Mouse (Mus musculus): Measurements from ENCODE around the gene Trappc13. TPM values are rescaled to one million over a fixed set of nuclear protein-coding genes. Genes with fewer than 3 reads are reported as not detected.
"Not testable (repeated sequence)": the region's sequence is repeated elsewhere in the genome, so short reads cannot be mapped to it uniquely, and the experiment has no call there.

The Trappc13 gene
- total RNA-seq (2021) = 10 to 100 TPM; 34.3 to 38.1 TPM
- polyA plus RNA-seq (2012; rRNA removed) = 7.9 and 15.2 TPM in 2 replicates
- long read RNA-seq, partial matches to known transcripts = 1 of 32 reads
- long read RNA-seq, other reads (novel, unspliced or antisense) = 28 of 32 reads

DNA sequence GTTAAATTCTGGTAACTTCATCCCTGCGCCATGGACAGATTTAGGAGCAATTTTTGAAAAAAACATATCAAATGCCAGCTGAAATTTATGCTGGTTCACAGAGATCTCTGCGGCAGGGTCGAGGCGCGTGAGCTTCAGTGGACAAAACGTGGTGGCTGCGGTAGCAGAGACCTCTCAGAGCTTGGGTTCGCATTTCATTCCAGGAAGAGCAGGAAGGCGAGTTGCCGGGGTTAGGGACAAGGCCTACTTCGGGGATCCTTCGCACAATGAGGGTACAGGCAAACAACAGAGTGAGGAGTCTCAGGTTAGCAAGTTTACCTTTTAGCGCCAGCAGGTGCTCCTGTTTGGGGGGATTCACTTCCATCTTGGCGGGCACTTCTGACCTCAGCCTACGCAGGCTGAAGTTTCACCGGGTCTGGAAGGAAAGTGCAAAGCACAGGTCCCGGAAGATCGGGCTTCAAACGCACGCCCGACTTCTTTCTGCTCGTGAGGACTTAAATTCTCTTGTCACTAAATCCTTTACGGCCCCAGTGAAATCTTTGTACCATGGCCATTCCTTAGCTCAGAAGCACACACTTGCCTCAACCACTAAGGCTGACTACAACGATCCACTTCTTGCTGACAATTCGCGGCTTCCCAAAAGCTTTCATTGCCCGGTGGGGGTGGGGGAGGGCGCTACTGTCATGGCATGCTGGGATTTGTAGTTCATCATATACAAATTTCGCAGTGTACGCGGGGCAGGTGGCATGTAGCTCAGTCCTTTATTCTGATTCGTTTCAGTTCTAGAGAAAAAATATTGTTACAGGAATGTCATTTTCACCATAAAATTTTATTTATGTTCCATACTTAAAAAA is at the start of gene Trappc13:
Trappc13 (minus strand) TSS at position 674 of the 854 bp plus-strand sequence.
- Histone ChIP-seq H3K79me2 (replicated peaks; ENCODE audit: control insufficient read depth, insufficient read depth, low read length) (peaks cover 1% of the 10 kb centered on the region), H3K27me3 (ENCODE audit: control insufficient read depth, insufficient read depth, low read length) (no peaks in the 10 kb centered on the region), H3K27ac (peak within 1 kb of the TSS; percentile 94), H3K4me3 (peak within 1 kb of the TSS; percentile 82), H3K36me3 (ENCODE audit: control insufficient read depth, insufficient read depth, low read length) (peaks cover 10% of the 10 kb centered on the region), H3K9ac (ENCODE audit: low read depth, low read length) (peak within 1 kb of the TSS; percentile 91), H3K4me1 (ENCODE audit: control insufficient read depth, insufficient read depth, low read length) (peaks cover 4% of the 10 kb centered on the region)
- WGBS = under 1% methylated on average over 32 of the region's 32 CpGs
- DNase-seq = peak in 1 of 2 experiments; percentile 81
- TF ChIP-seq CTCF (IDR thresholded peaks at IDR 0.05) (no peak), POLR2A (IDR thresholded peaks at IDR 0.05; ENCODE audit: insufficient read depth, low read depth, low read length) (peak; percentile 63), EP300 (IDR thresholded peaks at IDR 0.05; ENCODE audit: insufficient read depth, low read depth, low read length) (0 out of 2 replicates have a peak, but pooled peaks have one; percentile 34)
- intact Hi-C loops (cut with DNase I) = loop anchor here (2.0 to 5.0 kb wide), 3 partner anchors 51 to 109 kb away; partner anchors contain the start of genes Adamts6, Cenpk, Nln and Ppwd1

DNA sequence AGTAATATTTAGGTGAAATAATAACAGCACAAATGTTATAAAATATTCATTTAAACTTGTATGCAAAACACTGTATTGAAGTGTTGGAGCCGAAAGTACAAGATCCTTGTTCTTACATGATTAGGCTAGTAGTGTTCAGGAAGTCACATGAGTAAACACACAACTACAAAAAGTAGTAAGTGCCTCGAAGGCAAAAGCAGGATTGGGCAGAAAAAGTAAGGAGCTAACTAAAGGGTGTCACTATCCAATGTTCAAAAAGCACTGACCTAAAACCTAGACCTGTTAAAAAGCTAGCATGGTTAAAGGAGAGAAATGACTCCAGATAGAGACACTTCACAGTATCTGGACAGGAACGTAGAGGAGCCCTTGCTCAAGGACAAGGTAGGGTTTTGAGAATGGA is 49.2 kb upstream of the Trappc13 start:
- Histone ChIP-seq H3K79me2 (replicated peaks; ENCODE audit: control insufficient read depth, insufficient read depth, low read length) (no peaks in the 10 kb centered on the region; the same call in 1 of the 2 replicates), H3K27ac (no peak overlapping the region), H3K4me1 (ENCODE audit: control insufficient read depth, insufficient read depth, low read length) (peaks cover 2% of the 10 kb centered on the region), H3K27me3 (ENCODE audit: control insufficient read depth, insufficient read depth, low read length) (no peaks in the 10 kb centered on the region), H3K9ac (ENCODE audit: low read depth, low read length) (no peak overlapping the region), H3K36me3 (ENCODE audit: control insufficient read depth, insufficient read depth, low read length) (peaks cover 6% of the 10 kb centered on the region), H3K4me3 (peak overlapping the region; percentile 84)
- no peak for DNase-seq
- 16% methylated on average over 3 of the region's 3 CpGs for WGBS
- no peak for TF ChIP-seq CTCF (IDR thresholded peaks at IDR 0.05)
- intact Hi-C loops (cut with DNase I) = no loop called here

DNA sequence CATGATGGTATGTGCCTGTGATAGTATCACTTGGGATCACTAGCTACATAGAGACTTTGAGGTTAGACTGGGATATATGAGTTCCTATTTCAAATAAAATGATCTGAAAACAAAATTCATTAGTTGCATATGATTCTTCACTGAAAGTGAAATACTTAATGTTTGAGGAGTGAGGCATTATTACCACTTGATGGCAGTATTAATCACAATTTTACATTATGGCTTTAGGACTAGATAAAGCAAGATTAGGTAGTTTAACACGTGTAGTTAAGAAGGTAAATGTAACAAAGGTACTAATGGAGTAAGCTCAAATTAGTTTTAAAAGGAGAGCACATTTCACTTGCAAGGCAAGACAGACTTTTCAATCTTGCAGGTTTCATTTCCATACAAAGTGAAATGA is 26.0 kb upstream of the Trappc13 start:
- Histone ChIP-seq H3K4me1 (ENCODE audit: control insufficient read depth, insufficient read depth, low read length) (no peaks in the 10 kb centered on the region), H3K79me2 (replicated peaks; ENCODE audit: control insufficient read depth, insufficient read depth, low read length) (no peaks in the 10 kb centered on the region), H3K27me3 (ENCODE audit: control insufficient read depth, insufficient read depth, low read length) (no peaks in the 10 kb centered on the region), H3K36me3 (ENCODE audit: control insufficient read depth, insufficient read depth, low read length) (no peaks in the 10 kb centered on the region; the same call in 1 of the 2 replicates), H3K4me3 (no peak overlapping the region), H3K9ac (ENCODE audit: low read depth, low read length) (no peak overlapping the region), H3K27ac (no peak overlapping the region)
- intact Hi-C loops (cut with DNase I) = no loop called here
- 38% methylated on average over 1 of the region's 1 CpGs for WGBS
- TF ChIP-seq EP300 (IDR thresholded peaks at IDR 0.05; ENCODE audit: insufficient read depth, low read depth, low read length) (no peak), CTCF (IDR thresholded peaks at IDR 0.05) (peak; percentile 46), POLR2A (IDR thresholded peaks at IDR 0.05; ENCODE audit: insufficient read depth, low read depth, low read length) (no peak)
- DNase-seq = no peak

DNA sequence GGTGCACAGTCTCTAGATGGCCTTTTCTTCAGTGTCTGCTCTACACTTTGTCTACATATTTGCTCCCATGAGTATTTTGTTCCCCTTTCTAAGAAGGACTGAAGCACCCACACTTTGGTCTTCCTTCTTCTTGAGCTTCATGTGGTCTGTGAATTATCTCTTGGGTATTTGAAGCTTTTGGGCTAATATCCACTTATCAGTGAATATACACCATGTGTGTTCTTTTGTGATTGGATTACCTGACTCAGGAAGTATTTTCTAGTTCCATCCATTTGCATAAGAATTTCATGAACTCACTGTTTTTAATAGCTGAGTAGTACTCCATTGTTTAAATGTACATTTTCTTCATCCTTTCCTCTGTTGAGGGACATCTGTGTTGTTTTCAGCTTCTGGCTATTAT is 17.6 kb upstream of the Trappc13 start:
- H3K36me3 ChIP-seq (ENCODE audit: control insufficient read depth, insufficient read depth, low read length); H3K27me3 ChIP-seq (ENCODE audit: control insufficient read depth, insufficient read depth, low read length); H3K4me3 ChIP-seq; H3K9ac ChIP-seq (ENCODE audit: low read depth, low read length); H3K4me1 ChIP-seq (ENCODE audit: control insufficient read depth, insufficient read depth, low read length); H3K27ac ChIP-seq; H3K79me2 ChIP-seq (replicated peaks; ENCODE audit: control insufficient read depth, insufficient read depth, low read length); intact Hi-C loops (cut with DNase I); DNase-seq: not testable (repeated sequence)

DNA sequence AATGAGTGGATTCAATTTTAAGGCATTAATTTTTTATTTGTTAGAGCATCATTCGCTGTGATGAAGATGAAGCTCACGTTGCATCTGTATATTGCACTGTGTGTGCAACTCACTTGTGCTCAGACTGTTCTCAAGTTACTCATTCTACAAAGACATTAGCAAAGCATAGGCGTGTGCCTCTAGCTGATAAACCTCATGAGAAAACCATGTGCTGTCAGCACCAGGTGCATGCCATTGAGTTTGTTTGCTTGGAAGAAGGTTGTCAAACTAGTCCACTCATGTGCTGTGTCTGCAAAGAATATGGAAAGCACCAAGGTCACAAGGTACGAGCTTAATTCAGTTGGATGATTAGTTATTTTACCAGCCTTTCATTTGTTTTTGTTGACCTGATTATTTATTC is 9.1 kb upstream of the Trappc13 start:
- Histone ChIP-seq H3K4me3 (no peak overlapping the region), H3K4me1 (ENCODE audit: control insufficient read depth, insufficient read depth, low read length) (no peaks in the 10 kb centered on the region), H3K27ac (no peak overlapping the region), H3K36me3 (ENCODE audit: control insufficient read depth, insufficient read depth, low read length) (peaks cover 9% of the 10 kb centered on the region), H3K79me2 (replicated peaks; ENCODE audit: control insufficient read depth, insufficient read depth, low read length) (no peaks in the 10 kb centered on the region), H3K27me3 (ENCODE audit: control insufficient read depth, insufficient read depth, low read length) (no peaks in the 10 kb centered on the region), H3K9ac (ENCODE audit: low read depth, low read length) (no peak overlapping the region)
- TF ChIP-seq POLR2A (IDR thresholded peaks at IDR 0.05; ENCODE audit: insufficient read depth, low read depth, low read length) = no peak
- TF ChIP-seq CTCF (IDR thresholded peaks at IDR 0.05) = no peak
- TF ChIP-seq EP300 (IDR thresholded peaks at IDR 0.05; ENCODE audit: insufficient read depth, low read depth, low read length) = no peak
- intact Hi-C loops (cut with DNase I) = no loop called here
- DNase-seq = no peak
- WGBS = 78% methylated on average over 4 of the region's 4 CpGs

DNA sequence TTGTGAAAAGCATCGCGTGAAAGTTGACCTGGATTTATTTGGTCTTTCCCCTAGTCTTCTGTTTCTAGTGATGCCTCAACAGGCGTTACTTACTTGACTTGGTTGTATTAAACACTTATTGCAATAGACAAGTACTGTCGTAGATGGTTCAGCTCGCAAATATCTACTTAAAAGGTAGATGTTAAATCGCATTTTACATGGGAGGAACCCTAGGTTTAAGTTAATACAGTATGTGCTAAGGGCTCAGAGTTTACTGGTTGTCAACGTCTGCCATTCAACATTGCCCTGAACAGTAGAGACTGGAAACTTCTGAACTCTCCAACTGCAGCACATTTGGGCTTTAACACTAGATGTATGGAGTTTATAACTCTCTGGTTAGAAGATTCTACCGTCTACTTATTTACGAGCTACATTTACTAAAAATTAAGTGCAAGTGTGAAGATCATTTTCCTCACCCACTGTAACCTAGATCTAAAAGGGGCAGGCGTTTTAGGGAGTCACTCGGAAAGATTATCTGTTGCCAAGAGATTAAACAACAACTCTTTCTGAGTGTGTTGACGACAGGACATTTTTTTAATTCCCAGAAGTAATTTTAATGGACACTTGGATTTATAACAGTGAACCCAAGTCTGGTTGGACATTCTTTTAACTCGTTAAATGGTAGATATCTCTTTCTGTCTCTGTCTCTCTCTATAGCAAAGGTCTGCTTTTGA is 1.1 kb upstream of the Trappc13 start:
- Histone ChIP-seq H3K4me1 (ENCODE audit: control insufficient read depth, insufficient read depth, low read length) (peaks cover 4% of the 10 kb centered on the region), H3K36me3 (ENCODE audit: control insufficient read depth, insufficient read depth, low read length) (peaks cover 8% of the 10 kb centered on the region), H3K79me2 (replicated peaks; ENCODE audit: control insufficient read depth, insufficient read depth, low read length) (peaks cover 1% of the 10 kb centered on the region), H3K9ac (ENCODE audit: low read depth, low read length) (peak overlapping the region; percentile 91), H3K27me3 (ENCODE audit: control insufficient read depth, insufficient read depth, low read length) (no peaks in the 10 kb centered on the region), H3K4me3 (peak overlapping the region; percentile 82), H3K27ac (peak overlapping the region; percentile 94)
- intact Hi-C loops (cut with DNase I) = loop anchor here (2.0 to 5.0 kb wide), 3 partner anchors 49 to 108 kb away; partner anchors contain the start of genes Adamts6, Cenpk, Nln and Ppwd1
- no peak for TF ChIP-seq EP300 (IDR thresholded peaks at IDR 0.05; ENCODE audit: insufficient read depth, low read depth, low read length)
- no peak for TF ChIP-seq CTCF (IDR thresholded peaks at IDR 0.05)
- no peak for TF ChIP-seq POLR2A (IDR thresholded peaks at IDR 0.05; ENCODE audit: insufficient read depth, low read depth, low read length)
- no peak for DNase-seq
- 5% methylated on average over 13 of the region's 13 CpGs for WGBS
